Mouse (Mus musculus) heart, adult 9 months (tissue): ENCODE measurements at regions not wholly inside any gene's neighbourhood (a gene's known extent, or its start where the extent isn't known, plus 50 kb on each side); places are given as distances from the start of the nearest gene placed in this dataset.
A peak's percentile ranks its signal among the peaks of the same experiment; 100 is the strongest.

Experiments used
- DNase-seq, 2 experiments: peaks; one replicate each; pipeline ENCODE4 v3.0.0; 2022; ENCODE audit warnings: low spot score in 2 of 2

- DNase-seq: peak; percentile 20 to 23
Measured at GRCm38 (mm10) chr11:111818124-111818523, 752.2 kb downstream of the Kcnj2 start.

DNA sequence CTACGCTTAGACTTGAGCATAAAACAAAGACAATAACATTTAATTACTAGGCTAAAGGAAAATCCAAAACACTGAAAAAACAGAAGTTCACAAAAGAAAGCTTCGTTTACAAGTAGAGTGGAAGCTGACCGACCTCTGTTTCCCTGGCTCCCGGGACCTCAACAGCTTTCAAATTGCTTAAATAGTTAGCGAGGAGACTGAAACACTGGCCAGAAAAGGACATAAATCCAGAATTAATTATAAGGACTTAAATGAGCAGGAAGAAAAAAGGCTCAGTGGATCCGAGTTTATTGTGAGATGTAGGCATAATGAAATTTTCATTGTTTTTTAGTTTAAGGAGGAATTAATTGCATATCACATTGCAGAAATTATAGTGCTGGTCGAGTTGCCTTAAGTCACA, 754.4 kb downstream of the Kcnj2 start:
- DNase-seq: no peak

DNA sequence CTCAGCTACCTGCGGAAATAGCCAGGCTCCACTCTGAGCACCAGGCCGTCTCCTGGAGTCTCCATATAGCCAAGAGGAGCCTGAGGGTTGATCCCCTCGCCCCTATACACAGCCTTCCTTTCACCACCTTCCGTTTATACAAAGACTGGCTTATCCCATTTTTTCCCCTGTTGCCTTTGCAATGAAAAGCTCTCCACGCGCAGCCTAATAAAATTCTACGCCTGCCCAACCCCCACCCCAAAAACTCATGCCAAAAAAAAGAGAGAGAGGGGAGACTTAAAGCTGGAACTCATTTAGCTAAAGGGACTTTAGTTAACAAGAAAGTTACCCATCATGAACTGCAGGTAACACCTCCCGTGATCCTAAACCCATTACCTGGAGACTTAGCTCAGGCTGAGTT, 762.5 kb downstream of the Kcnj2 start:
- no peak for DNase-seq

- no peak for DNase-seq
Measured at GRCm38 (mm10) chr11:111838996-111839395, 773.0 kb downstream of the Kcnj2 start.

- DNase-seq: no peak
Measured at GRCm38 (mm10) chr11:111843728-111844258, 777.8 kb downstream of the Kcnj2 start.

DNA sequence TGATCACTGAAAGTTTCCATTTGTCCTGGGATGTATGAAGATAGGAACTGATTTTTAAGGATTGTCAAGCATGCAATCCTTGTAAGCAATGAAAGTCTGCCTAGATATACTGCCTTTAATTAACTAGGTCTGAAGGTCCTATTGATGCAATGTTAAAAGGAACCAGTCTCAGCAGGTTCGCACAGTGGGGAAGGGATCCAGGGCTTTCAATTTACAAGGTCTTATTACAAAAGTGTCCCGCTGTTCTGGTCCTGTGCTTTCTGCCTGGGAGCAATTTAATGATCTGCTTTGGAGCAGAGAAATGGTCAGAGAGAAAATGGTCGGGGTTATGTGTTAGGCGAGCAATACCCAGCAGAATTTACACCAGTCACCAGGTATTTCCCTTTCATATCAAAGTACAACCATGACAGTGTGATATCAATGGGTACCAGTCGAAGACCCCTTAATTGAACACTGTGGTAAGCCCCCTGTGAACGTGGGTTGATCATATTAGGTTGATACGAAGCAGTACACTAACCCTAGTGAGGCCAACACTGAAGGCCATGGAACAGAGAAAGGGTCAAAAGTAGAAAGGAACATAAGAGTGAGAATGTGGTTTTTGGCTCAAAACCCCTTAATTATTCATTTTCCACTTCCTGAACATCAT, 778.5 kb downstream of the Kcnj2 start:
- DNase-seq: no peak

DNA sequence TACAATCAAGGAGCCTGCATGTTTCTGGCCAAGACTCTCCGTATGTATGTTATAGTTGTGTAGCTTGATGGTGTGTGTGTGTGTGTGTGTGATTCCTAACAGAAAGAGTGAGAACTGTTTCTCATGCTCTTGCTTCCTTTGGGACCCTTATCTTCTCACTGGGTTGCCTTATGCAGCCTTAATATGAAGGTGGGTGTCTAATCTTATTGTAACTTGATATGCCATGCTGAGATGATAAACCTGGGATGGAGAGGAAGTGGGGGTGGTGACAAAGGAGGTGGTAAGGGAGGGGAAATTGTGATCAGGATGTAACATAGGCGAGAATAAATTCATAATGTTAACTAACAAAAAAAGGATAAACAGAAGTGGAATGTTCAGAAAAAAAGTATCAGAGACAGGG, 791.3 kb downstream of the Kcnj2 start:
- DNase-seq: no peak

- DNase-seq: no peak
Measured at GRCm38 (mm10) chr11:111858111-111858510, 792.1 kb downstream of the Kcnj2 start.

- no peak for DNase-seq
Measured at GRCm38 (mm10) chr11:111865143-111865542, 799.2 kb downstream of the Kcnj2 start.

DNA sequence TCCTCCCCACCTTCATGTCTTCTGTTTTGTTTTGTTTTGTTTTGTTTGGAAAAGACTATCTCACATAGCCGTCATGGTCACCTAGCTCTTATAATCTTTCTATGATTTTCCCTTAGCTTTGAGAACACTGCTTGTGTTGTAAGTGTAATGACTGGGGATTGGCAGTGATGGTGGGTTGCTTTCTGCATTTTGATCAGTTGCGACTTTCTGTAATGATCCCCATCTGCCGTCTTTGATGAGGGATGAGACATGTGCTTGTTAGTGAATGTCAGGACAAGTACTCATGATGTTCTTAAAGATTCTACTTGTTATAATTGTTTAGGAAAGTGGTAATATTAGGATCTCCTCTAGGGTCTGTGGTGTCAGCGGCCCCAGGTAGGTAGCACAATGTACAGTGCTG, 809.4 kb downstream of the Kcnj2 start:
- DNase-seq: no peak

GRCm38 (mm10) chr11:111880146-111880545, 814.2 kb downstream of the Kcnj2 start:
- DNase-seq: peak; percentile 28 to 65

DNA sequence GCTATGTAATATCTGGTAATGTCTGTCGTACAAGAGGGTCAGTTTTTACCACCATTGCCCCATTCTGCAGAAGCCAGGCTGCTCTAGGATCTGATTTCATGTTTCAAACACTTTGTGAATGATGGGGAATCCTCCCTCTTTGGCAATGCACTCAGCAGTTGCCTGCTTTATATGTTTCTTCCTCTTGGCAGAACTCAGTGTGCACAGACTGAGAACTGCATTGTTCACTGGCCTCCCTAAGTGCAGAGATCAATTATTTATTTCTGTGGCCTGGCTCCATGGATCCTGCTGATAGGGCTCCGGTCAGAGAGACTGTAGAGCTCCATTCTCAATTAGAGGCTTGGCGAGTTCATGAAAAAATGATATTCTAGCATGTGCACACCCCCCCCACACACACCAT, 824.1 kb downstream of the Kcnj2 start:
- no peak for DNase-seq

GRCm38 (mm10) chr11:111893861-111894260, 827.9 kb downstream of the Kcnj2 start:
- no peak for DNase-seq

GRCm38 (mm10) chr11:111895221-111896200, 829.5 kb downstream of the Kcnj2 start:
- no peak for DNase-seq

GRCm38 (mm10) chr11:111897001-111897400, 831.0 kb downstream of the Kcnj2 start:
- DNase-seq: no peak

GRCm38 (mm10) chr11:111904086-111904485, 838.1 kb downstream of the Kcnj2 start:
- no peak for DNase-seq

GRCm38 (mm10) chr11:111913891-111914290, 847.9 kb downstream of the Kcnj2 start:
- DNase-seq: no peak

- no peak for DNase-seq
Measured at GRCm38 (mm10) chr11:111926336-111926735, 855.7 kb upstream of the Sox9 start.

DNA sequence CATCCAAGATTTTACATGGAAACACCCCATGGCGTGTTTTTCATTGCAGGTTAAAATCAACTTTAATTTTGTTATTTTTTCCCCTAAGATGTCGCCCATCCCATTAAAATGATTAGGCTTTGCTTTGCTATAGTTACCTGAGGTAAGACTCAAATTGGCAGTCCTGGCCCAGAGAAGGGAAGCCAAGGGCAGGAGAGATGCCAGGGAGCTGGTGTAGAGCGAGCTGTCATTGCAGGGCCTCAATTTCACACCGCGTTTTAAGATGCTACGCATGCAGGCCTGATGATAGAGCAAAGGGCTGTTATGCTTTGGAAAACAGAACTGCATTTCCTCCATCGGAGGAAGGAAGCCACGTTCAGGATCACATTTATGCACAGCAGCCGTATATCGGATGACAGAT, 852.7 kb upstream of the Sox9 start:
- DNase-seq: no peak

GRCm38 (mm10) chr11:111932052-111932451, 850.0 kb upstream of the Sox9 start:
- no peak for DNase-seq

DNA sequence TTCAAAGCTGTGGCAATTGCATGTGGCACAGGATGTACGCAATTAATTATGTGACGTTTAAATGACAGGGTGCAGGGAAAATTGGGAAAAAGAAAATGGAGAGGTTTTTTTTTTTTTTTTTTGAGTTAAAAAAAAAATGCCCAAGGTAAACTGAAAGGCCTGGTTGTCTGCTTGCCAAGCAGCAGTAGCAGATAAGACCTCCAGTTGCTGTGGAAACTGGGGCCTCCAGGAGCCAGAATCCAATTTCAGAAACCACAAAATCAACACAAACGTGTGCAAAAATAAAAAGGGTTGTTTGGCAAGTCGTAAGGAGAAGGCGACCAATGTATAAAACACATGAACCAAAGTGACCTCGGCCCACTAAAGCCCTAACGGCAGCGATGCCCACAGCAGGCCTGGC, 837.7 kb upstream of the Sox9 start:
- DNase-seq: no peak

DNA sequence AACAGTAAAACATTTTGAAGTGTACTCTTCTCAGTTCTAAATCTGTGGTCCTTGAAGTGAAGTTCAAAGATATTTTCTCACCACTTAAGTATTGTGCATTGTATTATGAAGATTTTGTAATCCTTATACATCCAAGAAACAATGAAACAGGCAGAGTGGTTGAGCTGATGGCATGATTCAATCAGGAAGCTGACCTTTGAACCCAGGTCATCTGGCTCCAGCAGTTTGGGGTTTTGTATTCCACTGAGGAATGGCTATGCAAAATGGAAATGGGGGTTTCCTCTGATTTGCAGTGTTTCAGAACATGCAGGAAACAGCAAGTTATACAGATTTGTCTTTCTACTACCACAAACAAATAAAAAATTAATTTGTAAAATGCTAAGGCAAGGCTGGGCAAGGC, 836.2 kb upstream of the Sox9 start:
- no peak for DNase-seq

GRCm38 (mm10) chr11:111947671-111948070, 834.4 kb upstream of the Sox9 start:
- DNase-seq: no peak
